In genomic region chr3:69883710-69884109, GRCm38 (mm10) we compare ENCODE assay signal across 32 mouse cellular contexts. TPM values are rescaled to one million over a fixed set of nuclear protein-coding genes. Genes with fewer than 3 reads are reported as not detected.
A peak's percentile ranks its signal among the peaks of the same experiment; 100 is the strongest.
DNase-seq lines count a peak whose midpoint lies in the region; TF ChIP-seq lines count a peak whose summit lies in the region.
"Had no signal": no experiment of that assay in that cellular context is flagged by ENCODE, and none has a peak within 500 bp of the region (broad histone marks: within the 10 kb centered on the region; RNA-seq: fewer than 3 reads in every experiment).

No protein-coding gene starts in this region.

- no peak for TF ChIP-seq POLR2A in lung, adult 2 months (IDR thresholded peaks at IDR 0.05; ENCODE audit: borderline replicate concordance, extremely low read depth, low read depth, low read length)

- DNase-seq in frontal cortex, postnatal 36 days (ENCODE audit: low spot score in 2 of 2) = peak; percentile 36 to 42
- no peak for DNase-seq in frontal cortex, postnatal 14 days (ENCODE audit: low spot score in 2 of 2)
- peak; percentile 33 to 43 for DNase-seq in left cerebral cortex, postnatal 36 days (ENCODE audit: low spot score in 2 of 2)
- no peak for DNase-seq in left cerebral cortex, postnatal 14 days (ENCODE audit: low spot score in 2 of 2)
- peak; percentile 30 for DNase-seq in right cerebral cortex, postnatal 25 days
- no peak for DNase-seq in right cerebral cortex, postnatal 14 days
- no peak for DNase-seq in lung, adult 2 months
- DNase-seq: adrenal gland, postnatal 10 days; adrenal gland, postnatal 36 days; B cell, adult 2 months; cerebellum, adult 11 months; cerebellum, adult 2 months; cerebellum, adult 9-11 months; cerebellum, postnatal 25 days; forebrain, postnatal 0 days; gastrocnemius, postnatal 25 days; heart, adult 2 months; heart, postnatal 14 days had no signal

- H3K4me3 ChIP-seq in lung, adult 2 months (replicated peaks; ENCODE audit: extremely low read depth, low read depth, low read length) = no peak overlapping the region
- H3K4me3 ChIP-seq: embryonic facial prominence, embryonic 12.5 days; embryonic facial prominence, embryonic 15.5 days; heart, adult 2 months; heart, embryonic 10.5 days; heart, embryonic 13.5 days; hindbrain, embryonic 12.5 days; hindbrain, embryonic 15.5 days had no signal

- intact Hi-C loops in left cerebral cortex, postnatal 36 days (cut with DNase I) = no loop called here
- intact Hi-C loops in left cerebral cortex, postnatal 14 days (cut with DNase I) = no loop called here

- H3K4me1 ChIP-seq in lung, adult 2 months (ENCODE audit: control insufficient read depth, insufficient read depth, low read length) = no peaks in the 10 kb centered on the region
- H3K4me1 ChIP-seq: embryonic facial prominence, embryonic 12.5 days; embryonic facial prominence, embryonic 15.5 days; heart, embryonic 10.5 days; heart, embryonic 13.5 days; hindbrain, embryonic 12.5 days; hindbrain, embryonic 15.5 days had no signal

- no peak for TF ChIP-seq CTCF in lung, adult 2 months (IDR thresholded peaks at IDR 0.05; ENCODE audit: insufficient read depth, low read length)

- 69% methylated on average over 1 of the region's 1 CpGs for WGBS in lung, adult 2 months

RNA-seq across cellular contexts. Expression of gene Sptssb, which starts 24.0 kb away (rescaled TPM):
- total RNA-seq in left cerebral cortex, postnatal 36 days (2021) = 1 to 10 TPM; 4.1 to 4.5 TPM
- 1 to 10 TPM; 3.3 to 4.1 TPM for total RNA-seq in left cerebral cortex, postnatal 14 days (2021)
- 1.4 and 40.5 TPM in 2 replicates for polyA plus RNA-seq in lung, adult 2 months (2012; rRNA removed)
- total RNA-seq: adrenal gland, adult 18-20 months; adrenal gland, postnatal 10 days; adrenal gland, postnatal 36 days; CH12.LX; common myeloid progenitor, adult 5-6 weeks; G1E; gastrocnemius, adult 8-10 months; gastrocnemius, postnatal 25 days; heart, adult 2 months; heart, postnatal 14 days; hematopoietic stem cell, adult 5-6 weeks had no signal
- polyA plus RNA-seq: forebrain, embryonic 11.5 days; G1E; gonadal fat pad, adult 2 months; heart, adult 2 months had no signal

Comparison
In these comparisons a context has a peak if more than half of its experiments do, and no peak if none do; other contexts are left out.
1. DNase-seq: peak in frontal cortex, postnatal 36 days (2 of 2), left cerebral cortex, postnatal 36 days (2 of 2) and right cerebral cortex, postnatal 25 days (single experiment); none in frontal cortex, postnatal 14 days (0 of 2), left cerebral cortex, postnatal 14 days (0 of 2), right cerebral cortex, postnatal 14 days (single experiment) and lung, adult 2 months (single experiment).